Mouse (Mus musculus) midbrain, embryonic 13.5 days (tissue): ENCODE data around the gene Rabgap1l. TPM values are rescaled to one million over a fixed set of nuclear protein-coding genes. Genes with fewer than 3 reads are reported as not detected.
"Not testable (repeated sequence)": the region's sequence is repeated elsewhere in the genome, so short reads cannot be mapped to it uniquely, and the experiment has no call there.

Experiments
- ATAC-seq: fragments of 200-750 bp; cut with Nextera tagmentation; 2 replicates; pipeline ENCODE4 v1.8.0; 2017; ENCODE audit warnings: mild to moderate bottlenecking, moderate TSS enrichment, moderate library complexity
- H3K27ac ChIP-seq: fragments of 300-500 bp; sonication (generic); 2 replicates; pipeline ENCODE4 v1.5.1; 2015; ENCODE audit warnings: inconsistent platforms, mild to moderate bottlenecking, moderate library complexity
- H3K27me3 ChIP-seq: fragments of 300-500 bp; sonication (generic); 2 replicates; pipeline ENCODE4 v1.6.1; 2015; ENCODE audit warnings: mild to moderate bottlenecking, inconsistent platforms
- H3K36me3 ChIP-seq: fragments of 300-500 bp; sonication (generic); 2 replicates; pipeline ENCODE4 v1.6.1; 2015; ENCODE audit warnings: mild to moderate bottlenecking, inconsistent platforms
- H3K4me1 ChIP-seq: fragments of 300-500 bp; sonication (generic); replicated peaks from 2 replicates; pipeline ENCODE4 v1.6.1; 2015; ENCODE audit warnings: inconsistent platforms
- H3K4me2 ChIP-seq: fragments of 300-500 bp; sonication (generic); replicated peaks from 2 replicates; pipeline ENCODE4 v1.6.1; 2015; ENCODE audit warnings: moderate library complexity, mild to moderate bottlenecking, inconsistent platforms
- H3K4me3 ChIP-seq: fragments of 300-500 bp; sonication (generic); replicated peaks from 2 replicates; pipeline ENCODE4 v1.5.1; 2015; ENCODE audit warnings: mild to moderate bottlenecking, inconsistent platforms
- H3K9ac ChIP-seq: fragments of 300-500 bp; sonication (generic); replicated peaks from 2 replicates; pipeline ENCODE4 v1.6.1; 2015; ENCODE audit warnings: mild to moderate bottlenecking, inconsistent platforms
- H3K9me3 ChIP-seq: fragments of 300-500 bp; sonication (generic); 2 replicates; pipeline ENCODE4 v1.6.1; 2016; ENCODE audit warnings: mild to moderate bottlenecking, inconsistent platforms
- WGBS: fragments of 180-500 bp; shearing (Covaris S2); methylation state at CpG from one replicate; pipeline ENCODE4 v1.1.7; 2015; 5-methylcytosine and 5-hydroxymethylcytosine counted together
- polyA plus RNA-seq: library from polyadenylated mRNA; unstranded; fragments of >200 nt; fragmentation: Nextera tagmentation; extraction: Ambion mirVana; gene quantifications from 2 replicates; pipeline ENCODE4 v1.2.1, GENCODE M21; 2015

Rabgap1l gene
- polyA plus RNA-seq, 1 experiment from 2014 or later = 25.2 TPM

DNA sequence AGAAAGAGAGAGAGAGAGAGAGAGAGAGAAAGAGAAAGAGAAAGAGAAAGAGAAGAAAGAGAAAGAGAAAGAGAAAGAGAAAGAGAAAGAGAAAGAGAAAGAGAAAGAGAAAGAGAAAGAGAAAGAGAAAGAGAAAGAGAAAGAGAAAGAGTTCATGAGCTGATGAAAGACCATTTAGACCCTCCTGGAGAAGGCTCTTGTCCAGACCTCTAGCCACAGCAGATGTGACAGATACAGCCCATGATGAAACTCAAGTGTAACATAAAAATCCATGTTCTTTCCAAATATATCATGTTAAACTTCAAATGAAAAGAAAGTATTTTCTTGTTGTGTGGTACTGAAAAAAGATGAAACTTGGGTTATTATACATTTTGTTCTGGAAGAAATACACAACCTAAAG is 189.7 kb downstream of the Rabgap1l start:
- H3K9ac ChIP-seq = not testable (repeated sequence)

DNA sequence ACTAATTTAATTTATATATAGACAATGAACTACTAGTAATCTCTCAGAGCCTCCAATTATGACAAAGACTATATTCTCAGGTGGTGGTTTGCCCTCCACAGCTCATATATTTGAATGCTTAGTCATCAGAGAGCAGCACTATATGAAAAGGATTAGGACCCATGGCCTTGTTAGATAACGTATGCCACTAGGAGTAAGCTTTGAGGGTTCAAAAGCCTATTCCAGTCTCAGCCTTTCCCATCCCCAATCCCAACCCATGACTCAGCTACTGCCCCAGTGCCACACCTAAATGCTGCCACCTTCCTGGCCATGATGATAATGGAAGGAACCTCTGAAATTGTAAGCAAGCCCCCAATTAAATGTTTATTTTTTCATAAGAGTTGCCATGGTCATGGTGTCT is 195.6 kb downstream of the Rabgap1l start:
- H3K36me3 ChIP-seq = no peaks in the 10 kb centered on the region
- 55% methylated on average over 1 of the region's 1 CpGs for WGBS

More for the DNA sequence above, 189.7 kb downstream of the Rabgap1l start:
- H3K9me3 ChIP-seq, H3K27ac ChIP-seq, H3K27me3 ChIP-seq, H3K4me1 ChIP-seq, H3K36me3 ChIP-seq, ATAC-seq, H3K4me3 ChIP-seq, H3K4me2 ChIP-seq: not testable (repeated sequence)

DNA sequence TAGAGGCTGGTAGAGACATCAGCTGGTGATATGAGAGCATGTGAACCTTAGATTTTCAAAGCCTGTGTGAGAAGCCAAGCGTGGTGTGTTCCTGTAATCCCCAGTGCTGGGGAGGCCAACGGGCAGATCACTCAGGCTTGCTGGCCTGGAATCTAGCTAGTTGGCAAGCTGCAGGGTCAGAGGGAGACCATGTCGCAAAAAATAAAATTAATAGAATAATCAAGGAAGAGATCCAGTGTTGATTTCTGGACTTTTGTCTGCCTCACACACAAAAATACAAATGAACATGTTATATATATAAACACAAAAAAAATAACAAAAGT is 196.1 kb downstream of the Rabgap1l start:
- no peak for ATAC-seq
- 65% methylated on average over 3 of the region's 3 CpGs for WGBS
- Histone ChIP-seq H3K27ac (no peak overlapping the region), H3K27me3 (no peaks in the 10 kb centered on the region), H3K9me3 (no peaks in the 10 kb centered on the region), H3K4me1 (no peaks in the 10 kb centered on the region), H3K36me3 (no peaks in the 10 kb centered on the region), H3K4me3 (no peak overlapping the region), H3K9ac (no peak overlapping the region), H3K4me2 (no peak overlapping the region)

More for the DNA sequence above, 195.6 kb downstream of the Rabgap1l start:
- H3K4me3 ChIP-seq = no peak overlapping the region
- no peaks in the 10 kb centered on the region for H3K9me3 ChIP-seq
- no peak for ATAC-seq
- no peak overlapping the region for H3K27ac ChIP-seq
- no peak overlapping the region for H3K4me2 ChIP-seq
- no peak overlapping the region for H3K9ac ChIP-seq
- H3K27me3 ChIP-seq = no peaks in the 10 kb centered on the region
- no peaks in the 10 kb centered on the region for H3K4me1 ChIP-seq

DNA sequence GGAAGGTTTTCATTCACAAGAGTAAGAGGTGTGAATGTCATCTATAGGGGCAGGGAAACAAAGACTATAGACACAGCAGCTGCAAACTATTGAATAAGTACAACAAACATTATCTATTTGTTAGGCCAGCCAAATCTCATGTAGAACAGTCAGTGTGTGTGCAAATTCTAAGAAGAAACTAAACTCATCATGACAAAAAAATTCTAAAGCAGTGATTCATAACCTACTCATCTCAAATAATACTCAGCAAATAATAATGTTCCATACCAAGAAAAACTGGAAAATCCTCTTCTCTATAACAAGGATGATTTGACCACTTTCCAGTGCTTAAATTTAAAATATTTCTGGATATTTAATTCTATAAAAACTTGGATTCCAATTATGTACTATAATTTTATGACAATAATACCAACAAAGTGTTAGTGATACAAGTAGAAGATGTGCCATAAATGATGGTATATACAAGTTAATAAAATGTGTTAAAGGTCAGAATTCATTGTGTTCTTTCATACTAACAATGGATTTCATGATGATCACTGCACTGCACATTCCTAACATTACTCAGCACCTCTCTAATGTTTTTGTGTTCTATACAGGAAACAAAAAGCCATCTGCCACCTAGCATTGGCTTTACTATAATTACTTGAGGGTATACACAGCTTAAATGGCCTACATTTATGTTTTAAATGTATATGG is 196.6 kb downstream of the Rabgap1l start:
- no peaks in the 10 kb centered on the region for H3K9me3 ChIP-seq
- H3K4me3 ChIP-seq = no peak overlapping the region
- no peaks in the 10 kb centered on the region for H3K36me3 ChIP-seq
- no peak overlapping the region for H3K9ac ChIP-seq
- H3K4me2 ChIP-seq = no peak overlapping the region
- H3K27ac ChIP-seq = no peak overlapping the region
- H3K27me3 ChIP-seq = no peaks in the 10 kb centered on the region
- H3K4me1 ChIP-seq = no peaks in the 10 kb centered on the region
- no peak for ATAC-seq

DNA sequence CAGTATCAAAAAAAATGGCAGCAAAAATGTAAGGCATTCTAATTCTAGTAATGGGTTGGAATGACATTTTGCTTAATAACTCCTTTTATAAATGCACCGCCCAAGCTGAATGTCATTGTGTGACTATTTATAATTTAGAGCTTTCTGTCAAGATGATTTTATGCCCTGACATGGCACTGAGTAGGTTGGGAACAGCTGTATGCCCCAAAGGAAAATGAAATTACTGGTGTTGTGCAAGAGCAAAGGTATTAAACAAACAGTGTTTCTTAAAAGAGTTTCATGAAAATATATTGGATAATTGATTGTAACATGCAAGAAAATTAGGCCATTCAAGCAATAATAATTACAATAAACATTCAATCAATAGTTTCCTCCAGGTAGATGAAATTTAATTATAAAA is 198.4 kb downstream of the Rabgap1l start:
- 57% methylated on average over 1 of the region's 1 CpGs for WGBS
- Histone ChIP-seq H3K27ac (no peak overlapping the region), H3K27me3 (no peaks in the 10 kb centered on the region), H3K36me3 (no peaks in the 10 kb centered on the region), H3K9me3 (no peaks in the 10 kb centered on the region), H3K4me3 (no peak overlapping the region), H3K9ac (no peak overlapping the region), H3K4me2 (no peak overlapping the region), H3K4me1 (no peaks in the 10 kb centered on the region)
- ATAC-seq = no peak

DNA sequence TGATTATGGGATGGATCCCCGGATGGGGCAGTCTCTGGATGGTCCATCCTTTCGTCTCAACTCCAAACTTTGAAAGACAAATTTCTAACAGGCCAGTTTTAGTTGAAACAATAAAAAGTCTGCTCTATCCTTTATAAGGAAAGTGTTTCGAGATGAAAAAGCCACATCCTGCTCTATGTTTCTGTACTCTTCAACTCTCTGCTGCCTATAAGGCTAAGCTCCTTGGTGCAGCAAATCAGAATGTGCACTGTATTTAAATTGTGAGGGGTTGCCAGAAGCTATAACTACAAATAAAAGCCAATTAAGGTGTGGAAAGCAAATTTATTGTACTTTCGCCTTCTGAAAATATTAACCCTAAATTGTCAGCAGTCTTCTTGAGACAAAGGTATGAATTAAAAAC is 198.9 kb downstream of the Rabgap1l start:
- Histone ChIP-seq H3K27ac (no peak overlapping the region), H3K9ac (no peak overlapping the region), H3K9me3 (no peaks in the 10 kb centered on the region), H3K4me2 (no peak overlapping the region), H3K4me3 (no peak overlapping the region), H3K36me3 (no peaks in the 10 kb centered on the region), H3K4me1 (no peaks in the 10 kb centered on the region), H3K27me3 (no peaks in the 10 kb centered on the region)
- WGBS = 79% methylated on average over 4 of the region's 4 CpGs
- ATAC-seq = no peak

DNA sequence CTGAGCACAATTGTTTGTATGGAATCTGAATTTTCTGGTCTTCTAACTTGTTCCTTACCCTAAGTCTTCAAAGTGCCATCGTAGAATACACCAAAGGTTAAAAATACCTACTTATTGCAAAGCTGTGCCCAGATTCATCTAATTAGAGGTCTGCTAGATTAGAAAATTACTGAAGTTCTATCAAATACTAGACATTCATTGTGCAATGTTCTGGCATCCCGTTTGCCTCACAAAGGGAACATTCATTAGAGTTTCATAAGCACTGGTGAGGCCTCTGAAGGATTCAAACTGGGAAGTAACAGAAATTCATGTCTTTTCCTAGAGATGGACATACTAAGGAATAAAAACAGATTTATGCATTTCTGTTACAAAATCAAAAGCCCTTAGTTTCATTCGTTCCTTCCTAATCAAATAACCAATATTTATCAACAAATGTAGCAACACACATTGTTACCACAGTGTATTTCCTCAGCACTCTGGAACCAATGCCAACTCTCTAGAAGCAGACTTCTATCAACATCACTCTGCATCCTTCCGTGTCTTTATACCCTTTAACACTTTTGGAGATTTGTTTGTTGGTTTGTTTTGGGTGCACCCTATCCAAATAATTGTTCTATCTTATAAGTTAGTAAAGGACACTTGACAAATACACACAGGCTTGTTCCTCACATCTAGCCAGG is 204.0 kb downstream of the Rabgap1l start:
- no peak overlapping the region for H3K27ac ChIP-seq
- H3K4me3 ChIP-seq = no peak overlapping the region
- no peaks in the 10 kb centered on the region for H3K27me3 ChIP-seq
- no peaks in the 10 kb centered on the region for H3K36me3 ChIP-seq
- H3K4me1 ChIP-seq = no peaks in the 10 kb centered on the region
- no peak overlapping the region for H3K9ac ChIP-seq
- 68% methylated on average over 4 of the region's 4 CpGs for WGBS
- no peak overlapping the region for H3K4me2 ChIP-seq
- ATAC-seq = no peak
- no peaks in the 10 kb centered on the region for H3K9me3 ChIP-seq

DNA sequence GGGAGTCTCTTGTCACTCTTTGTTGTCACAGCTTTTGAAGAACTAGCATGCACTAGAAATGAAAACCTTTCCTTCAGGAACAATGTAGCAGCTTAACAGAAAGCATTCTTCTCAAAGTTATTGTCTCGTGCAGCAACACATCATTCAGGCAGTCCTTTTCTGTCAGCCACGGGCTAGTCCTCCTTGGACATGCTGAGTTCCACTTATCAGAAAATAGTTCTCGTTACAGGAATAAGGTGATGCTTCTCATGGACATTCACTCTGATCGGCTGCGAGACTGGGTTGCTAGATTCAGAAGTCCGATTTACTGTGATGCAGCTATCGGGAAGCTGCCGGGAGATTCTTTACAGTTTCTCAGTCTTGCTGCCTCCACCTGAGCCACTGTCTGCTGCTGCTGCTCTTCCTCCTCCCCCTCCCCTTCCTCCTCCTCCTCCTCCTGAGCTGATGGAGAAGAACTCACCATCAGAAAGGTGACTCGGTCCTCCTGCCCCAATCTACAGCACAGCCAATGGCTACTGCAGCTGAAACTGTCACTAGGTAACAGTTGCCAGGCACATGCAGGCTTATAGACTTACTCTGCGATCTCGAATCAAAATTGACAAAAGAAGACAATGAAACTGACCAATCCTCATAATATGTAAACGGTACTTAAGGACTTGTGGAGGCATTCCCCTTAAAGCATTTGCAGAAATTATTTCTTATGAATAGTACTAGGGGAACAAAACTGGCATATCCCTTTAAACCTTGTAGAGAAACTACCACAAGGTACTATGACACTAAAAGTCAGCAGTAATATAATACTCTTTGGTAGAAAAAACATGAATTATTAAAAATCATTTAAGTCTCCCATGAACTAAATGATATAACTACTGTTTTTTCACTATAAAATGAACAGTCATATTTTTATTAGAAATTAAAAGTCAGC is 213.4 kb downstream of the Rabgap1l start:
- Histone ChIP-seq H3K4me2 (peak overlapping the region; percentile 41), H3K9me3 (no peaks in the 10 kb centered on the region), H3K27ac (peak overlapping the region; percentile 47; the same call in 1 of the 2 replicates), H3K36me3 (no peaks in the 10 kb centered on the region), H3K27me3 (no peaks in the 10 kb centered on the region), H3K4me3 (peak overlapping the region; percentile 14; the same call in 1 of the 2 replicates), H3K4me1 (peaks cover 7% of the 10 kb centered on the region), H3K9ac (no peak overlapping the region)
- 40% methylated on average over 12 of the region's 12 CpGs for WGBS
- ATAC-seq = 0 out of 2 replicates have a peak, but pooled peaks have one; percentile 58

DNA sequence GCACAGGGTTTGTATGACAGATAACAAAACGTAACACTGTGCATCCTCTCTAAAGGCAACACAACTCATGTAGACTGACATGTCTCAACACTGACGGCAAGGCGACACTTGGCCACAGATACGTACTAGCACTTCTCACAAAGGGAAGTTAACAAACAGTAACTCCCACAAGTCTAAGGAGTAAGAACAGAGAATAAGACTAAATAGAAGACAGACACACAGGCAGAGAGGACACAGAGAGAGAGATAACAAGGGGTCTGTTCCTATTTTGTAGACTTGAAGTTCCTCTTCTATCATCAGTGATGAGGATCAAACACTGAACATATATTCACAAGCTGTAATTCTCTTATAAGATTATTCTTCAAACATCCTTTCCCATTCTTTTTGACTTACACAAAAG is 216.9 kb downstream of the Rabgap1l start:
- H3K4me2 ChIP-seq = no peak overlapping the region
- no peaks in the 10 kb centered on the region for H3K36me3 ChIP-seq
- no peak overlapping the region for H3K9ac ChIP-seq
- no peak overlapping the region for H3K27ac ChIP-seq
- no peaks in the 10 kb centered on the region for H3K27me3 ChIP-seq
- peaks cover 7% of the 10 kb centered on the region for H3K4me1 ChIP-seq
- no peaks in the 10 kb centered on the region for H3K9me3 ChIP-seq
- no peak for ATAC-seq
- H3K4me3 ChIP-seq = no peak overlapping the region
- WGBS = 86% methylated on average over 4 of the region's 4 CpGs

DNA sequence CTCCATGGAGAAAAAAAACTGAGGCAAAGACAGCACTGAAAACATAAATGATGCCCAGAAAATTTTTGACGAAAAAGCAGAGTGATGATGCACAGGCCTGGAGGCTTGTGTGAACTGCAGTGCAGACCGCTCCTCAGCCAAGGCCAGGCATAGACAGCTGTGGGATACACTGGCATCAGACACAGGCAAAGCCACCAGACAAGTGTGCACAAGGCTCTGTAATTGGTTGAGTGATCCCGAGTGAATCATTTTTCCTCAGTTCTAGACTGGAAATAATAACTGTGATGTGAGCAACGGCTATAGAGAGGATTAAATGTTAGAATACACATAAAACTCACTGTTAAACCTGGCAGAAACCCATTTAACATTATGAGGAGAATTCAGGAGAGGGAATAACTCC is 219.0 kb downstream of the Rabgap1l start:
- Histone ChIP-seq H3K36me3 (no peaks in the 10 kb centered on the region), H3K9ac (no peak overlapping the region), H3K4me2 (no peak overlapping the region), H3K9me3 (no peaks in the 10 kb centered on the region), H3K4me1 (peaks cover under 1% of the 10 kb centered on the region), H3K27ac (no peak overlapping the region), H3K4me3 (no peak overlapping the region), H3K27me3 (no peaks in the 10 kb centered on the region)
- 73% methylated on average over 4 of the region's 4 CpGs for WGBS
- no peak for ATAC-seq

DNA sequence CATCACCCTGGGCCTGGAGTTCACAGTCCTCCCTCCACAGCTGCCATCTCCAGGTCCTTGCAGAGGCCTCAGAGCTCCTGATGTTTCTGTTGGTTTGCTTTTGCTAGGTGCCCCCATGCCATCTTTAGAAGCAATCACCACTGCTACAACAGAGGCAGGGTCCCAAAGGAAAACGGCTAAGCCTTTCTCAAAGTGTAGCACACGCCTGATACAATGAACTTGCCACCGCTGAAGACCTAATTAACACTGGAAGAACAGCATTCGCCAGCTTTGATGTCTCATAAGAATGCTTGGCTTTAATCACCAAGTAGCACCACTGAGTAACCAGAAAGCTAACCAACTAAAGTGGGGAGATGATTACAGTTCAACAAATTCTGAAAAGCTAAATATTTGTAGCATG is 226.6 kb downstream of the Rabgap1l start:
- H3K4me3 ChIP-seq = no peak overlapping the region
- no peak for ATAC-seq
- H3K9ac ChIP-seq = no peak overlapping the region
- no peaks in the 10 kb centered on the region for H3K9me3 ChIP-seq
- no peaks in the 10 kb centered on the region for H3K36me3 ChIP-seq
- no peak overlapping the region for H3K27ac ChIP-seq
- no peak overlapping the region for H3K4me2 ChIP-seq
- H3K27me3 ChIP-seq = no peaks in the 10 kb centered on the region
- WGBS = 11% methylated on average over 4 of the region's 4 CpGs
- H3K4me1 ChIP-seq = peaks cover 8% of the 10 kb centered on the region

DNA sequence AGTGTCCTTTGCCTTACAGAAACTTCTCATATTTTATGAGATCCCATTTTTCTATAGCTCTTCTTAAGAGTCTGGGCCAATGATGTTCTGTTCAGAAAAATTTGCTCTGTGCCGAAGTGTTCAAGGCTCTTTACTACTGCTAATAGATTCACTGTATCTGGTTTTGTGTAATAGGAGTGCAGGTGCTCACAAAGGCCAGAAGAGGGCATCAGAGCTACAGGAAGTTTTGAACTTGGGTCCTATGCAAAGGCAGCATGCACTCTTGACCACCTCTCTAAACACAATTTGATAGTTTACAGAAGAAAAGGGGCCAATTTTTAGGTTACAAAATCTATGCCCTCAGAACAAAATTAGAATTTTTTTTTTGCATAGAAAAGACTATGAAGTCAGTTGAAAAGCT is 231.6 kb downstream of the Rabgap1l start:
- no peaks in the 10 kb centered on the region for H3K36me3 ChIP-seq
- H3K4me3 ChIP-seq = no peak overlapping the region
- H3K9me3 ChIP-seq = no peaks in the 10 kb centered on the region
- no peak overlapping the region for H3K4me2 ChIP-seq
- no peak for ATAC-seq
- H3K27me3 ChIP-seq = no peaks in the 10 kb centered on the region
- no peak overlapping the region for H3K27ac ChIP-seq
- WGBS = 76% methylated on average over 1 of the region's 1 CpGs
- no peak overlapping the region for H3K9ac ChIP-seq
- H3K4me1 ChIP-seq = peaks cover 4% of the 10 kb centered on the region
